Mouse (Mus musculus) adrenal gland, adult 2 months (tissue): ENCODE data around the gene LTO1. TPM values are rescaled to one million over a fixed set of nuclear protein-coding genes. Genes with fewer than 3 reads are reported as not detected.

Source experiments
- DNase-seq: peaks from one replicate; pipeline ENCODE4 v3.0.0; 2021
- polyA plus RNA-seq: library from polyadenylated mRNA; depleted of rRNA; stranded (reverse); fragments of >200 nt; gene quantifications from 2 replicates; pipeline ENCODE4 v1.2.3, GENCODE M21; 2012; rRNA removed
- total RNA-seq, 2 experiments: library from RNA; stranded (reverse); gene quantifications; 2 replicates each; pipeline ENCODE4 v1.2.3; 2021

LTO1 gene
- total and polyA plus RNA-seq, 3 experiments = 9.5 to 27.0 (median 20.5) TPM

- peak; percentile 60 for DNase-seq
Measured at GRCm38 (mm10) chr7:144940003-144940571, 25.2 kb downstream of the LTO1 start.

GRCm38 (mm10) chr7:144940585-144940984 lies 25.7 kb downstream of the LTO1 start:
- no peak for DNase-seq

- DNase-seq = peak; percentile 94
Measured at GRCm38 (mm10) chr7:144941242-144941831, 26.4 kb downstream of the LTO1 start.

GRCm38 (mm10) chr7:144942071-144942743 lies 27.3 kb downstream of the LTO1 start:
- DNase-seq = peak; percentile 60

GRCm38 (mm10) chr7:144942744-144943135 lies 27.8 kb downstream of the LTO1 start:
- DNase-seq = no peak

GRCm38 (mm10) chr7:144943254-144943653 lies 28.4 kb downstream of the LTO1 start:
- DNase-seq = peak; percentile 90

- DNase-seq = no peak
Measured at GRCm38 (mm10) chr7:144958509-144959395, 43.9 kb downstream of the LTO1 start.

GRCm38 (mm10) chr7:144963911-144964310 lies 49.0 kb downstream of the LTO1 start:
- DNase-seq = peak; percentile 62

GRCm38 (mm10) chr7:144964316-144964715 lies 49.4 kb downstream of the LTO1 start:
- DNase-seq = no peak

- DNase-seq = no peak
Measured at GRCm38 (mm10) chr7:144965893-144966292, 51.0 kb downstream of the LTO1 start.

GRCm38 (mm10) chr7:144970997-144971768 lies 56.3 kb downstream of the LTO1 start:
- DNase-seq = peak; percentile 85

- no peak for DNase-seq
Measured at GRCm38 (mm10) chr7:144971769-144972168, 56.9 kb downstream of the LTO1 start.

- DNase-seq = no peak
Measured at GRCm38 (mm10) chr7:144973461-144973860, 58.6 kb downstream of the LTO1 start.

GRCm38 (mm10) chr7:144977121-144977520 lies 62.2 kb downstream of the LTO1 start:
- no peak for DNase-seq

GRCm38 (mm10) chr7:144979814-144980213 lies 64.9 kb downstream of the LTO1 start:
- no peak for DNase-seq

Other genes starting within 250 kb of the LTO1 start
- gene Ano1, start 163.1 kb upstream of the LTO1 start, total RNA-seq = 10 to 100 TPM; 24.6 to 32.4 TPM
- 13.9 and 17.1 TPM in 2 replicates for gene Ano1, start 163.1 kb upstream of the LTO1 start, polyA plus RNA-seq
- under 1 TPM; 0.81 to 0.93 TPM for gene Fgf3, start 77.0 kb upstream of the LTO1 start, total RNA-seq
- gene Fgf3, start 77.0 kb upstream of the LTO1 start, polyA plus RNA-seq = 3.5 and 4.9 TPM in 2 replicates
- gene Fgf4, start 67.7 kb upstream of the LTO1 start, total RNA-seq = not detected
- not detected in 2 replicates for gene Fgf4, start 67.7 kb upstream of the LTO1 start, polyA plus RNA-seq
- gene Fgf15, start 18.6 kb upstream of the LTO1 start, total RNA-seq = under 1 TPM in 1 of 2 experiments, not detected in 1; 0.14 TPM
- gene Fgf15, start 18.6 kb upstream of the LTO1 start, polyA plus RNA-seq = 0.07 TPM in 1 of 2 replicates, not detected in the other
- 100 to 1,000 TPM; 105 to 244 TPM for gene Ccnd1, start 24.8 kb downstream of the LTO1 start, total RNA-seq
- 115 and 133 TPM in 2 replicates for gene Ccnd1, start 24.8 kb downstream of the LTO1 start, polyA plus RNA-seq